Mouse (Mus musculus) heart, embryonic 15.5 days (tissue): Measurements from ENCODE around the gene Ankdd1a. TPM values are rescaled to one million over a fixed set of nuclear protein-coding genes. Genes with fewer than 3 reads are reported as not detected.

Source experiments
- ATAC-seq: fragments of 200-750 bp; cut with Nextera tagmentation; replicated peaks from 2 replicates; pipeline ENCODE4 v1.8.0; 2017; ENCODE audit warnings: low read depth, moderate TSS enrichment; ENCODE audit not compliant: insufficient number of reproducible peaks, insufficient read depth, low FRiP score
- H3K27ac ChIP-seq: fragments of 300-500 bp; sonication (generic); 2 replicates; pipeline ENCODE4 v1.5.1; 2015; ENCODE audit warnings: mild to moderate bottlenecking, inconsistent platforms
- H3K27me3 ChIP-seq: fragments of 300-500 bp; sonication (generic); 2 replicates; pipeline ENCODE4 v1.6.1; 2015; ENCODE audit warnings: inconsistent platforms
- H3K36me3 ChIP-seq: fragments of 300-500 bp; sonication (generic); 2 replicates; pipeline ENCODE4 v1.6.1; 2015; ENCODE audit warnings: mild to moderate bottlenecking, inconsistent platforms
- H3K4me1 ChIP-seq: fragments of 300-500 bp; sonication (generic); replicated peaks from 2 replicates; pipeline ENCODE4 v1.6.1; 2015; ENCODE audit warnings: inconsistent platforms
- H3K4me2 ChIP-seq: fragments of 300-500 bp; sonication (generic); 2 replicates; pipeline ENCODE4 v1.6.1; 2015; ENCODE audit warnings: inconsistent platforms, mild to moderate bottlenecking, moderate library complexity
- H3K4me3 ChIP-seq: fragments of 300-500 bp; sonication (generic); 2 replicates; pipeline ENCODE4 v1.5.1; 2015; ENCODE audit warnings: mild to moderate bottlenecking, inconsistent platforms
- H3K9ac ChIP-seq: fragments of 300-500 bp; sonication (generic); 2 replicates; pipeline ENCODE4 v1.6.1; 2015; ENCODE audit warnings: mild to moderate bottlenecking, inconsistent platforms
- H3K9me3 ChIP-seq: fragments of 300-500 bp; sonication (generic); replicated peaks from 2 replicates; pipeline ENCODE4 v1.6.1; 2016; ENCODE audit warnings: inconsistent platforms
- WGBS: fragments of 180-500 bp; shearing (Covaris S2); methylation state at CpG from one replicate; pipeline ENCODE4 v1.1.7; 2015; ENCODE audit warnings: mixed read lengths; 5-methylcytosine and 5-hydroxymethylcytosine counted together
- polyA plus RNA-seq: library from polyadenylated mRNA; unstranded; fragments of >200 nt; fragmentation: Nextera tagmentation; extraction: Ambion mirVana; gene quantifications from 2 replicates; pipeline ENCODE4 v1.2.1, GENCODE M21; 2015

The Ankdd1a gene
- polyA plus RNA-seq, 1 experiment from 2014 or later: not detected

GRCm38 (mm10) chr9:65542111-65542524 lies 22.1 kb upstream of the Ankdd1a start:
- WGBS: 15% methylated on average over 7 of the region's 7 CpGs
- H3K27ac ChIP-seq: peak overlapping the region; percentile 89
- H3K27me3 ChIP-seq: no peaks in the 10 kb centered on the region
- H3K9me3 ChIP-seq: no peaks in the 10 kb centered on the region
- ATAC-seq: peak; percentile 32; the same call in 1 of the 2 replicates
- no peak overlapping the region for H3K4me3 ChIP-seq
- H3K36me3 ChIP-seq: no peaks in the 10 kb centered on the region
- peak overlapping the region; percentile 28; the same call in 1 of the 2 replicates for H3K4me2 ChIP-seq
- no peak overlapping the region for H3K9ac ChIP-seq
- H3K4me1 ChIP-seq: peaks cover 40% of the 10 kb centered on the region

GRCm38 (mm10) chr9:65541126-65542068 lies 21.4 kb upstream of the Ankdd1a start:
- peak; percentile 67; the same call in 1 of the 2 replicates for ATAC-seq
- WGBS: 28% methylated on average over 13 of the region's 13 CpGs
- Histone ChIP-seq H3K9me3 (no peaks in the 10 kb centered on the region), H3K4me3 (no peak overlapping the region), H3K4me1 (peaks cover 33% of the 10 kb centered on the region), H3K27ac (peak overlapping the region; percentile 89), H3K4me2 (peak overlapping the region; percentile 28; the same call in 1 of the 2 replicates), H3K27me3 (no peaks in the 10 kb centered on the region), H3K9ac (no peak overlapping the region), H3K36me3 (no peaks in the 10 kb centered on the region)

- Histone ChIP-seq H3K4me3 (no peak overlapping the region), H3K9ac (no peak overlapping the region), H3K27ac (no peak overlapping the region), H3K4me1 (peaks cover 21% of the 10 kb centered on the region), H3K36me3 (no peaks in the 10 kb centered on the region), H3K4me2 (no peak overlapping the region), H3K9me3 (no peaks in the 10 kb centered on the region), H3K27me3 (no peaks in the 10 kb centered on the region)
- 71% methylated on average over 9 of the region's 9 CpGs for WGBS
- ATAC-seq: no peak
Observed at GRCm38 (mm10) chr9:65539697-65540096, 19.7 kb upstream of the Ankdd1a start.

- 81% methylated on average over 8 of the region's 8 CpGs for WGBS
- Histone ChIP-seq H3K4me2 (no peak overlapping the region), H3K9me3 (no peaks in the 10 kb centered on the region), H3K9ac (no peak overlapping the region), H3K4me1 (peaks cover 20% of the 10 kb centered on the region), H3K27ac (no peak overlapping the region), H3K4me3 (no peak overlapping the region), H3K36me3 (no peaks in the 10 kb centered on the region), H3K27me3 (no peaks in the 10 kb centered on the region)
- no peak for ATAC-seq
Observed at GRCm38 (mm10) chr9:65537901-65538630, 18.1 kb upstream of the Ankdd1a start.

GRCm38 (mm10) chr9:65536491-65536890 lies 16.5 kb upstream of the Ankdd1a start:
- peaks cover 4% of the 10 kb centered on the region for H3K4me1 ChIP-seq
- no peak overlapping the region for H3K4me2 ChIP-seq
- no peak for ATAC-seq
- H3K27ac ChIP-seq: peak overlapping the region; percentile 26; the same call in 1 of the 2 replicates
- H3K9ac ChIP-seq: no peak overlapping the region
- no peak overlapping the region for H3K4me3 ChIP-seq
- no peaks in the 10 kb centered on the region for H3K36me3 ChIP-seq
- no peaks in the 10 kb centered on the region for H3K9me3 ChIP-seq
- 77% methylated on average over 4 of the region's 4 CpGs for WGBS
- no peaks in the 10 kb centered on the region for H3K27me3 ChIP-seq

GRCm38 (mm10) chr9:65535789-65536469 lies 15.9 kb upstream of the Ankdd1a start:
- Histone ChIP-seq H3K27me3 (no peaks in the 10 kb centered on the region), H3K27ac (no peak overlapping the region), H3K4me2 (no peak overlapping the region), H3K4me3 (no peak overlapping the region), H3K36me3 (no peaks in the 10 kb centered on the region), H3K9me3 (no peaks in the 10 kb centered on the region), H3K9ac (no peak overlapping the region), H3K4me1 (no peaks in the 10 kb centered on the region)
- no peak for ATAC-seq
- 73% methylated on average over 10 of the region's 11 CpGs for WGBS

GRCm38 (mm10) chr9:65535191-65535722 lies 15.3 kb upstream of the Ankdd1a start:
- WGBS: 64% methylated on average over 3 of the region's 3 CpGs
- H3K4me2 ChIP-seq: no peak overlapping the region
- H3K9me3 ChIP-seq: no peaks in the 10 kb centered on the region
- H3K36me3 ChIP-seq: no peaks in the 10 kb centered on the region
- H3K4me1 ChIP-seq: no peaks in the 10 kb centered on the region
- H3K27me3 ChIP-seq: no peaks in the 10 kb centered on the region
- no peak overlapping the region for H3K9ac ChIP-seq
- ATAC-seq: no peak
- H3K4me3 ChIP-seq: no peak overlapping the region
- no peak overlapping the region for H3K27ac ChIP-seq

- Histone ChIP-seq H3K9ac (no peak overlapping the region), H3K36me3 (no peaks in the 10 kb centered on the region), H3K4me3 (no peak overlapping the region), H3K27ac (no peak overlapping the region), H3K9me3 (no peaks in the 10 kb centered on the region), H3K4me2 (no peak overlapping the region), H3K4me1 (no peaks in the 10 kb centered on the region), H3K27me3 (no peaks in the 10 kb centered on the region)
- 90% methylated on average over 3 of the region's 3 CpGs for WGBS
- ATAC-seq: no peak
Observed at GRCm38 (mm10) chr9:65534111-65534510, 14.1 kb upstream of the Ankdd1a start.

GRCm38 (mm10) chr9:65532986-65533385 lies 13.0 kb upstream of the Ankdd1a start:
- H3K36me3 ChIP-seq: no peaks in the 10 kb centered on the region
- no peak for ATAC-seq
- peaks cover 9% of the 10 kb centered on the region; the same call in 1 of the 2 replicates for H3K4me1 ChIP-seq
- 0 out of 2 replicates have a peak overlapping the region, but pooled peaks have one; percentile 23 for H3K27ac ChIP-seq
- no peaks in the 10 kb centered on the region for H3K27me3 ChIP-seq
- WGBS: 67% methylated on average over 8 of the region's 8 CpGs
- no peak overlapping the region for H3K4me3 ChIP-seq
- H3K4me2 ChIP-seq: no peak overlapping the region
- H3K9ac ChIP-seq: no peak overlapping the region
- H3K9me3 ChIP-seq: no peaks in the 10 kb centered on the region

- Histone ChIP-seq H3K4me2 (no peak overlapping the region), H3K27ac (no peak overlapping the region), H3K4me1 (peaks cover 9% of the 10 kb centered on the region; the same call in 1 of the 2 replicates), H3K9ac (no peak overlapping the region), H3K9me3 (no peaks in the 10 kb centered on the region), H3K36me3 (no peaks in the 10 kb centered on the region), H3K27me3 (no peaks in the 10 kb centered on the region), H3K4me3 (no peak overlapping the region)
- no peak for ATAC-seq
- WGBS: 86% methylated on average over 5 of the region's 5 CpGs
Observed at GRCm38 (mm10) chr9:65531283-65531682, 11.3 kb upstream of the Ankdd1a start.

GRCm38 (mm10) chr9:65529659-65530058 lies 9.7 kb upstream of the Ankdd1a start:
- Histone ChIP-seq H3K36me3 (no peaks in the 10 kb centered on the region), H3K27ac (no peak overlapping the region), H3K9ac (no peak overlapping the region), H3K4me2 (no peak overlapping the region), H3K4me3 (no peak overlapping the region), H3K9me3 (no peaks in the 10 kb centered on the region), H3K27me3 (no peaks in the 10 kb centered on the region), H3K4me1 (peaks cover 9% of the 10 kb centered on the region; the same call in 1 of the 2 replicates)
- WGBS: 63% methylated on average over 8 of the region's 8 CpGs
- ATAC-seq: no peak
